Mouse (Mus musculus) hindbrain, postnatal 0 days (tissue): ENCODE results near the gene Arhgap22. TPM values are rescaled to one million over a fixed set of nuclear protein-coding genes. Genes with fewer than 3 reads are reported as not detected.

Source experiments
- ATAC-seq: fragments of 200-750 bp; cut with Nextera tagmentation; 2 replicates; pipeline ENCODE4 v1.8.0; 2017; ENCODE audit warnings: mild to moderate bottlenecking, moderate TSS enrichment, moderate library complexity
- DNase-seq: peaks from one replicate; pipeline ENCODE4 v3.0.0-alpha.2; 2015; ENCODE audit warnings: low spot score
- H3K27ac ChIP-seq: fragments of 300-500 bp; sonication (generic); 2 replicates; pipeline ENCODE4 v1.5.1; 2014; ENCODE audit warnings: mild to moderate bottlenecking
- H3K27me3 ChIP-seq: fragments of 300-500 bp; sonication (generic); 2 replicates; pipeline ENCODE4 v1.6.1; 2014; ENCODE audit warnings: low read length, mixed read lengths; ENCODE audit not compliant: insufficient read depth
- H3K36me3 ChIP-seq: fragments of 300-500 bp; sonication (generic); 2 replicates; pipeline ENCODE4 v1.6.1; 2014; ENCODE audit warnings: low read length, mixed read lengths; ENCODE audit not compliant: insufficient read depth
- H3K4me1 ChIP-seq: fragments of 300-500 bp; sonication (generic); 2 replicates; pipeline ENCODE4 v1.6.1; 2014; ENCODE audit warnings: antibody characterized with exemption, low read length, mixed read lengths; ENCODE audit not compliant: insufficient read depth
- H3K4me2 ChIP-seq: fragments of 300-500 bp; sonication (generic); 2 replicates; pipeline ENCODE4 v1.6.1; 2014; ENCODE audit warnings: low read depth, mild to moderate bottlenecking, low read length, moderate library complexity, mixed read lengths
- H3K4me3 ChIP-seq: fragments of 300-500 bp; sonication (generic); 2 replicates; pipeline ENCODE4 v1.5.1; 2014; ENCODE audit warnings: low read length
- H3K9ac ChIP-seq: fragments of 300-500 bp; sonication (generic); replicated peaks from 2 replicates; pipeline ENCODE4 v1.6.1; 2014; ENCODE audit warnings: mild to moderate bottlenecking, low read length, moderate library complexity, mixed read lengths
- H3K9me3 ChIP-seq: fragments of 300-500 bp; sonication (generic); 2 replicates; pipeline ENCODE4 v1.6.1; 2016; ENCODE audit warnings: low read length, mixed read lengths
- CTCF ChIP-seq: IDR thresholded peaks from 2 replicates; pipeline ENCODE4 v1.5.1; 2016; ENCODE audit warnings: antibody characterized with exemption, control low read depth, low read depth
- WGBS: fragments of 180-500 bp; shearing (Covaris S2); extraction: QIAGEN DNeasy Blood & Tissue Kit; methylation state at CpG from one replicate; pipeline ENCODE4 v1.1.7; 2014; 5-methylcytosine and 5-hydroxymethylcytosine counted together
- polyA plus RNA-seq: library from polyadenylated mRNA; unstranded; fragments of >200 nt; fragmentation: Nextera tagmentation; extraction: Ambion mirVana; gene quantifications from 2 replicates; pipeline ENCODE4 v1.2.1, GENCODE M21; 2015
- total RNA-seq: library from RNA; depleted of rRNA; stranded (reverse); fragments of >200 nt; gene quantifications from 2 replicates; pipeline ENCODE4 v1.2.3, GENCODE M21; 2014

The Arhgap22 gene
- total and polyA plus RNA-seq, 2 experiments from 2014 or later: 4.4 to 5.0 TPM

- Histone ChIP-seq H3K27me3 (no peaks in the 10 kb centered on the region), H3K4me2 (no peak overlapping the region), H3K4me1 (no peaks in the 10 kb centered on the region), H3K4me3 (no peak overlapping the region), H3K9me3 (no peaks in the 10 kb centered on the region), H3K36me3 (no peaks in the 10 kb centered on the region), H3K9ac (no peak overlapping the region), H3K27ac (no peak overlapping the region)
- TF ChIP-seq CTCF: no peak
- no peak for ATAC-seq
- no peak for DNase-seq
- 37% methylated on average over 4 of the region's 4 CpGs for WGBS
These were observed 26.6 kb upstream of the Arhgap22 start for GRCm38 (mm10) chr14:33187201-33187600.

- Histone ChIP-seq H3K4me3 (no peak overlapping the region), H3K36me3 (no peaks in the 10 kb centered on the region), H3K9ac (no peak overlapping the region), H3K4me2 (no peak overlapping the region), H3K27ac (no peak overlapping the region), H3K4me1 (no peaks in the 10 kb centered on the region), H3K27me3 (no peaks in the 10 kb centered on the region), H3K9me3 (no peaks in the 10 kb centered on the region)
- DNase-seq: no peak
- 70% methylated on average over 10 of the region's 10 CpGs for WGBS
- no peak for TF ChIP-seq CTCF
- no peak for ATAC-seq
These were observed 24.6 kb upstream of the Arhgap22 start for GRCm38 (mm10) chr14:33189230-33189629.

DNA sequence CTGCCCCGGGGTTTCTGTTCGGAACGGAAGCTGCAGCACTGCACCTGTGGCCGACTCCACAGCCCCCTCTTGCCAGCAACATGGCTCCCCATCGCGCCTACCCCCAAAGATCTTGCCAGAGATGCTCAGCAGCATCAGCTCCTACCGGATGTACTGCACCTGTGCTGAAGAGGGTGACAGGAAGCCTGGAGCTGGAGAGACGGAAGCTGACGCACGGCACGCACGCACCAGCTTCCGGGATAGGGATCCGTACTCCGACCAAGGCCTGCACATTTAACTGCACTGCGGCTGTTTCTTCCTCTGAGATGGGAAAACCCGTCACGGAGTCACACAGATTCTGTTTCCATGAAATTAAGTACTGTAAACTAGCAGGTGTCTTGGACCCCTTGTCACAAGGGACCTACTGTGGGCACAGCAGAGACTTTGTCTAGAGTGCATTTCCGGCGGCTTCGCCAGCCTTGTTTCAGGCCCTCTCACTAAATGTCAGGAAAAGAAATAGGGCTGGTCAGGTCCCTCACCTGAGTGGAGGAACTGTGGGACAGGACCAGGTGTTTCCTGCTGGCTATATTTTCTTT lies 23.9 kb upstream of the Arhgap22 start:
- Histone ChIP-seq H3K27ac (no peak overlapping the region), H3K4me2 (no peak overlapping the region), H3K4me1 (no peaks in the 10 kb centered on the region), H3K4me3 (no peak overlapping the region), H3K27me3 (no peaks in the 10 kb centered on the region), H3K9ac (no peak overlapping the region), H3K36me3 (no peaks in the 10 kb centered on the region), H3K9me3 (no peaks in the 10 kb centered on the region)
- no peak for TF ChIP-seq CTCF
- WGBS: 91% methylated on average over 21 of the region's 21 CpGs
- DNase-seq (no peak), ATAC-seq (no peak)

- WGBS: 80% methylated on average over 1 of the region's 1 CpGs
- ATAC-seq (no peak), DNase-seq (no peak)
These were observed 23.2 kb upstream of the Arhgap22 start for GRCm38 (mm10) chr14:33190646-33191045.

DNA sequence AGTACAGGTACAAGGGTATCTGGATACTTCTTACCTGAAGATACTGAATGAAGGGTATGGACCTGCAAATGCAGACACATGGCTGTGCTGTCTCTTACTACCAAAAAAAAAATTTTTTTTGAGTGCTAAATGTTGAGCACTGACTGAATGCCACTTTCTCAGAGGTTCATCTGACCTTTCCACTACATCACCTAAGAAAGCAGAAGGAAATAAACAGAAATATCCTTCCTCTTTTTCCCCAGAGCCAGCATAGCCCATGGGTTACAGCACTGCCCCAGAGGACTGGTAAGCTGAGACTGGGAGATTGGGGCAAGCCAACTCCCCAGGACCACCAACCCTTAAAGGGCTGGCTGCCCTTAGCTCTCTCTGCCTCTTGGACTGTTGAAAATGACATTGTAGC lies 20.1 kb upstream of the Arhgap22 start:
- no peaks in the 10 kb centered on the region for H3K9me3 ChIP-seq
- H3K27ac ChIP-seq: no peak overlapping the region
- no peak overlapping the region for H3K4me2 ChIP-seq
- ATAC-seq (no peak), DNase-seq (no peak)
- no peaks in the 10 kb centered on the region for H3K36me3 ChIP-seq
- TF ChIP-seq CTCF: no peak
- H3K4me1 ChIP-seq: no peaks in the 10 kb centered on the region
- H3K27me3 ChIP-seq: no peaks in the 10 kb centered on the region
- no peak overlapping the region for H3K4me3 ChIP-seq
- H3K9ac ChIP-seq: no peak overlapping the region

More at GRCm38 (mm10) chr14:33190646-33191045, 23.2 kb upstream of the Arhgap22 start:
- Histone ChIP-seq H3K4me3 (no peak overlapping the region), H3K4me1 (no peaks in the 10 kb centered on the region), H3K27me3 (no peaks in the 10 kb centered on the region), H3K27ac (no peak overlapping the region), H3K36me3 (no peaks in the 10 kb centered on the region), H3K9me3 (no peaks in the 10 kb centered on the region), H3K4me2 (no peak overlapping the region), H3K9ac (no peak overlapping the region)
- no peak for TF ChIP-seq CTCF

GRCm38 (mm10) chr14:33194241-33194640 lies 19.6 kb upstream of the Arhgap22 start:
- Histone ChIP-seq H3K9me3 (no peaks in the 10 kb centered on the region), H3K27ac (no peak overlapping the region), H3K4me2 (no peak overlapping the region), H3K36me3 (no peaks in the 10 kb centered on the region), H3K4me3 (no peak overlapping the region), H3K9ac (no peak overlapping the region), H3K27me3 (no peaks in the 10 kb centered on the region), H3K4me1 (no peaks in the 10 kb centered on the region)
- TF ChIP-seq CTCF: no peak
- no peak for ATAC-seq
- no peak for DNase-seq
- 86% methylated on average over 3 of the region's 3 CpGs for WGBS

- WGBS: 83% methylated on average over 4 of the region's 4 CpGs
These were observed 11.7 kb upstream of the Arhgap22 start for GRCm38 (mm10) chr14:33202161-33202560.

More at GRCm38 (mm10) chr14:33202161-33202560, 11.7 kb upstream of the Arhgap22 start:
- no peak for TF ChIP-seq CTCF
- ATAC-seq (no peak), DNase-seq (no peak)
- H3K4me1 ChIP-seq: no peaks in the 10 kb centered on the region
- no peak overlapping the region for H3K4me3 ChIP-seq
- no peak overlapping the region for H3K27ac ChIP-seq
- H3K27me3 ChIP-seq: no peaks in the 10 kb centered on the region
- H3K36me3 ChIP-seq: no peaks in the 10 kb centered on the region
- no peaks in the 10 kb centered on the region for H3K9me3 ChIP-seq
- H3K9ac ChIP-seq: no peak overlapping the region
- no peak overlapping the region for H3K4me2 ChIP-seq
